Mouse (Mus musculus): ENCODE data around the gene Gm5460.

Gm5460 gene

DNA sequence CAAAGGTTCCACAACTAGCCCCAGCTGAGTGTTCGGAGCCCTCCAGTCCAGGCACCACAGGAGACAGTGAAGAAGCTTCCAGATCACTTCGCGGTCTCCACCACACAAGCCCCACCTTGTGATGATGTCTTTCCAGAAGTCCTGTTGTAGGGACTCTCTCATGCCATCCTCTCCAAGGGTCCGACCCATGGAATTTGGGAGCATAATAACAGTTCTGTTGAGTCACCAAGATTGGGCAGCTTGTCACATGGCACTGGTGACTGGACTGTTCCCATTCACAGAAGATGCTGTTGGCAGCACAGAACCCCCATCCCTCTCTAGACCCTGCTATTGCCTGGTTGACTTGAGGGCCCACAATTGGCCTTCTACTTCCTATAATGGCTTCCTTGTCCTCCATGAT lies at the start of gene Gm5460:
TSS of gene Gm5460 (plus strand) at position 378 of the 400 bp plus-strand sequence.
- DNase-seq (ENCODE audit: low read depth, low spot score), result no peak

- DNase-seq (ENCODE audit: low read depth, low spot score), result no peak
Observed at GRCm38 (mm10) chr14:33972679-33973078, 43.9 kb upstream of the Gm5460 start.

DNA sequence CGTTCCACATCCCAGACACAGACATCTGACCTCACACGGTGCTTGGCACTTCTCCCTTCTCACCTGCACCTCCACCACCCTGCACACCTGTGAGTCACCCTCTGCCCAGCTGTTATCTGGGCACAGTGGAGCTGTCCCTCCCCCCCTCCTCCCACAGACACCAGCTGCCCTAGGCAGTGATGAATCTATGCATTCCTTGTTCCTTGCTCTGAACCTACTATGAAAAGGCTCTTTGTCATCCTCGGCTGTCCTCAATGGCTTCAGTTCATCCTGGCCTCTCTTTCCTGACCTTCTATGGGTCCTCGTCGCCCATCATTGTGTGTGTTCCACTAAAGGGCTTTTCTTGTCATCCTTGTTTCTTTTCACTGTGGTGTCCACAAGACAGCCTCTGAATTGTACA lies 41.8 kb upstream of the Gm5460 start:
- DNase-seq (ENCODE audit: low read depth, low spot score), result no peak

- no peak for DNase-seq (ENCODE audit: low read depth, low spot score)
Observed at GRCm38 (mm10) chr14:33977748-33978147, 38.8 kb upstream of the Gm5460 start.

- DNase-seq (ENCODE audit: low read depth, low spot score), result peak; percentile 42
Observed at GRCm38 (mm10) chr14:33978604-33979059, 37.9 kb upstream of the Gm5460 start, which contains the start of gene Zfp488. Gene Zfp488 (minus strand): TSS chr14:33978764.

DNA sequence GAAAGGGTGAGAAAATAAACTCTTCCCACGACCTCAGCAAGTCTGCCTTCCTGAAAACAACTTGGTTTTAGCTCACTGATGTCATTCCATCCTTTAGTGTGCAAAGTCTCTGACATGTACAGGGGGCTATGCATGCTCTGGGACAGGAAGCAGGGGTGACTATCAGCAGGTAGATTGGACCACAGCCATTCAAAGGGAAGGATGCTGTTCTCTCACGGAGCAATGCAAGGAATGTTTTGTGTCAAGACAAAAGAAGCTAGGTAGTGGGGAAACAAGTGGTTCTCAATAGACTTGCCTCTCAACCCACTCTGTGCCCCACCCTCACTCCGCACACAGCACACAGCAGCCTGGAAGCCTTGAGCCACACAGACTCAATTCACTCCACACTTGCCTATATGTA lies 27.4 kb upstream of the Gm5460 start:
- peak; percentile 57 for DNase-seq (ENCODE audit: low read depth, low spot score)

DNA sequence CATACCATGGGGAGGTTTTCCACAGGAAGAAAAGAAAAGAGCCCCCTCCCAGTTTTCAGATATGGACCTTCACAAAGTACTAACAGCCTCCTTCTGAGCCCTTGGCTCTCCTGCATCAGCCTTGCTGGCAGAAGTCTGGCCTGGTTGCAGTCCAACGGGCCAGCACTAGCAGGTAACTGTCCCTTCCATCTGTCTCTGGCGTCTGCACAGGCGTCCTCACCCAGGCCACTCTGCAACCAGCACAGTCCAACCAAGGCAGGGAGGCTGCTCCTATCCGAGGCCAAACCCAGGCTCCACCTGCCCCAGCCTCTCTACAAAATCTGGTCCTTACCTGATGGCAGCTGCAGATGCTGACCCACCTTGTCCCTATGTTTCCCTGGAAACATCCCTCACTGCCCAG lies 24.6 kb upstream of the Gm5460 start:
- DNase-seq (ENCODE audit: low read depth, low spot score), result no peak

- DNase-seq (ENCODE audit: low read depth, low spot score), result no peak
Observed at GRCm38 (mm10) chr14:33993051-33993450, 23.5 kb upstream of the Gm5460 start.

DNA sequence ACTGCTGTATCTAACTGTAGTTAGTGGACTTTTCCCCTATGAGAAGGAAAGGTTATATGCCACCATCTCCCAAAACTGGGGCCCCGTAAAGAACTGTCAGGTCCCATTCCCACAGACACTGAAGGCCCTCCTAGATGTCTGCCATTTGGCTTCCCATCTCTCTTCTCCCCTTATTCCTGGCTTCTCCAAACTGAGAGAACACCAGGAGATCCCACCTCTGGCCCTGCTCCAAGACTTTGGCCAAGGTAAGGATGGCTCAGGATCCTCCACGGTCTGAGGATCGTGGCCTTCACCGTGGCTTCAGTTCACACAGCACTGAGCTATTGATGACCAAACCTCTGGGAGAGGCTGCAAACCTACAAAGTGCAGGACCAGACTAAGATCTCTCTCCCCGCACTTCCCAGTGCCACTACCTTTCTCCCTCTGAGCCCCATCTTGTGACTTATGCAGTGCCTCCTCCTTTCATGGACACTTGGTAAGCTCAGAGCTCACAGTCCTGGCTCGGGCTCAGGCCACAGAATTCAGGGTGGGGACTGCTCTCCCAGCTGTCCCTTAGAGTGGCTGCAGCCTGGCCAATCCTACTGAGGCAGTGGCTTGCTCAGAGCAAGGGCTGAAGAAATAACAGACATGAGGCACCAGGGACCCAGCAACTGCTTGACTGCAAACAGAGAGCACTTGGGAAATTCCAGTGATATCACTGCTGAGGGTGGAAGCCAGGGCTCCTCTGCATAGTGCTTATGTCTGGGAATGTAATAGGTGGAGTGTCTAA lies 22.9 kb upstream of the Gm5460 start:
- no peak for DNase-seq (ENCODE audit: low read depth, low spot score)

DNA sequence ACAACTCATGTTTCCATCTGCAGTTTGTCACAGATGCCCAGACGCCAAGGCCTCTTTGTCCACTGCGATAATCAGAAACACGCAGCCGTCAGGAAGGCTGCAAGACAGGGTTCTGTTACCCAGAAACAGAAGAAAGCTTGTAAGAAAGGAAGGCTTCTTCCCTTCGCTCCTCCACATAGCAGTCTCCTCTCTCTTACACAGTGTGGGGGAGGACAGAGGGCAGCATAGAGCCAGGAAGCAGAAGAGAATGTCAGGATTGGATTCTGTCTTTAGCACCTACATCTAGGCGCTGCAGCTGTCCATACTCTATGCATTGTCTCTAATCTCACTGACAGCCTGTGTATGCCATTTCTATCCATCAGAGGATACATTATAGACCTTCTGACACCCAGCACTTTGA lies 19.1 kb upstream of the Gm5460 start:
- no peak for DNase-seq (ENCODE audit: low read depth, low spot score)

GRCm38 (mm10) chr14:34000076-34000475 lies 16.5 kb upstream of the Gm5460 start:
- DNase-seq (ENCODE audit: low read depth, low spot score), result no peak

- DNase-seq (ENCODE audit: low read depth, low spot score), result no peak
Observed at GRCm38 (mm10) chr14:34001445-34001844, 15.1 kb upstream of the Gm5460 start.

GRCm38 (mm10) chr14:34002358-34002757 lies 14.2 kb upstream of the Gm5460 start:
- no peak for DNase-seq (ENCODE audit: low read depth, low spot score)

- DNase-seq (ENCODE audit: low read depth, low spot score), result no peak
Observed at GRCm38 (mm10) chr14:34015063-34015462, 1.5 kb upstream of the Gm5460 start, which contains the start of gene Gm30083. Gene Gm30083 (minus strand): TSS chr14:34015182.

GRCm38 (mm10) chr14:34016938-34017337 lies 380 bp downstream of the Gm5460 start:
- no peak for DNase-seq (ENCODE audit: low read depth, low spot score)

GRCm38 (mm10) chr14:34026710-34027109 lies 10.2 kb downstream of the Gm5460 start:
- DNase-seq (ENCODE audit: low read depth, low spot score), result no peak

DNA sequence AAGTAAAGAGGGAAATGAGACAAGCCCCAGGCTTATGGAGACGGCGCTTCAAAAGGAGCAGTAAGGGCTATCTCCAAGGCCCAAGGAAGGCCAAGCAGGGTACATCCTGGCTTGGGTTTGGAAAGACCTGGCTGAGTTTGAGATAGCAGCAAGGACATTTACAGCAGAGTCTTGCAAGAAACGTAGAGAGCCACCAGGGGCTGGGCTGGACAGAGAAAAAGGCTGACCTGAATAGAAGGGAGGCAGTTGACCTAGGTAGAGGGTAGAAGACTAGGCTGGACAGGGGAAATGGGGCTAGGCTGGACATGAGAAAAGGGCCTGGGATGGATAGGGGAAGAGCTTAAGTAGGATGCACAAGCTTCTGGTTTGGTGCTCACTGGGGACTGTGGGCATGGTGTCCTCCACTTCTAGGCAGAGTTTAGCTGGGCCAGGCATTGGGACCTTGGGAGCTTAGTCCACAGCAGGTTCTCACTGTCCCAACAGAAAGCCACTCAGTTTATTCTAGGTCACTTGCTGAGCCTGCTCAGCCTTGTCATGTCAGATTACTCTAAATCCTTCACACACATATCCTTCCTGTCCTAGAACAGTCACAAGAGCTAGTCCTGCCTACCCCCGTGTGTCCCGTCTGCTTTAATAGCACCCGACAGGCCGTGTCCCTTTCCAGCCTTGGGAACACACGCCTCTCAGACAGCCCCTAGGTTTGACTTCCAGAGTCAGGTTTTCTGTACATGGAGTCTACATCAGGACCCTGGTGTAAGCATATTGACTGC lies 17.5 kb downstream of the Gm5460 start:
- no peak for DNase-seq (ENCODE audit: low read depth, low spot score)

DNA sequence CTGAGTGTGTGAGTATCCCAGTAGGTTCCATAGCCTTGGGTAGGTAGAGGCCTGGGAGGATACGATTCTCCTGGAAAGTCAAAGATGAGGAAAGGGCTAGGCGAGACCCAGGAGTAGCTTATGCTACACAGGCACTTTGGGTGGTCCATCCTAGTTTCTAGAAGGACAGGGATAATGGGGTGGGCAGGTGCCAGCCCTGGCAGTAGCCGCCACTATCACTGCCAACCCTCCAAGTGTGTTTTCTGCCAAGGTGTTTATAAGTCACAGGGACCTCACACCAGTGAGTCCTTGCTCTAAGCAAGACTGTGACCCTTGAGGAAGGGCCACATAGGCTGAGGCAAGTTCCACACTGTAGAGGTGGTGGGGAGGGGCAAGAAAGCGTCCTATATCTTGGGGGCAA lies 24.7 kb downstream of the Gm5460 start:
- DNase-seq (ENCODE audit: low read depth, low spot score), result no peak

GRCm38 (mm10) chr14:34043341-34043740 lies 26.8 kb downstream of the Gm5460 start:
- no peak for DNase-seq (ENCODE audit: low read depth, low spot score)

- no peak for DNase-seq (ENCODE audit: low read depth, low spot score)
Observed at GRCm38 (mm10) chr14:34050101-34050779, 33.7 kb downstream of the Gm5460 start.

DNA sequence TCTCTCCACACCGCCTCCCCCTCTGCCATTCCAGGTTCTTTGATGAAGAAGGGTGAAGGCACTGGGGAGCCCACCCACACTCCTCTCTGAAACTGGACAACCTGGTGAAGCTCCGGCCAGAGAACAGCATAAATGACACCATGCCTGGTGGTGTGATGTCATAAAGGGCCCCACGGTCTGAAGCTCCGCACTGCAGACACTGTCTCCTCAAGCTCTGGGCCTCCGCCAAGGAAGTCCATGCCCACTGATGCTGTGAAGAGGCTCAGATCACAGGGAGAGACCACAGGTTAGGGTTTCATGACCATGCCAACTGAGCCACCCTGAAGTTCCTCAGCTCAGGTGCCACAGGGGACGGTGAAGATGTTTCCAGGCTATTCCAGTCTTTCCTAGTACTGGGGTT lies 36.0 kb downstream of the Gm5460 start, which contains the start of gene Antxrl:
TSS of gene Antxrl (plus strand) at position 192 of the 400 bp plus-strand sequence.
- no peak for DNase-seq (ENCODE audit: low read depth, low spot score)

DNA sequence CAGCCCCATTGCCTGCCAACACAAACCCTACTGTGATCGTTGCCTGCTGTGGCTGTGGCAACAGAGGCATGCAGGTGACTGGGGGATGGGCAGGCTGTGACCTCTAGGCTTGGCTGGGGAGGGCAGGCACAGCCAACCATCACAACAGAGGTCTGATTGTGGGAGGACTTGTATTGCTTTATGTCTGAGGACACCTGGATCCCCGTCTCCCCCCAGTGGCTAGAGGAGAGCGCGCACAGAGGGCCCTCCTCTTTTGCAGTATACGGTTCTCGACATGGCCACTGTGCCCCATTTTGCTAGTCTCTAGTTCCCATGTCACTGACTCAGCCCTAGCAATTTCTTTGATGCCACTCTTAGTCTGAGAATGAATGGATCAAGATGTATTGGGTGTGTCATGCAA lies 55.1 kb downstream of the Gm5460 start:
- peak; percentile 50 for DNase-seq (ENCODE audit: low read depth, low spot score)

Data from ZHBTc4 (cell line).